Mouse (Mus musculus) cerebellum, adult 2 months (tissue): ENCODE data around the gene Zfp334.

Experiments
- CTCF ChIP-seq: fragments of 200-500 bp; IDR thresholded peaks from 2 replicates; pipeline ENCODE4 v1.5.1; 2011; ENCODE audit warnings: low read depth, mild to moderate bottlenecking, control low read depth, low read length, moderate library complexity, borderline replicate concordance; ENCODE audit not compliant: insufficient read depth
- POLR2A ChIP-seq: fragments of 200-500 bp; IDR thresholded peaks from 2 replicates; pipeline ENCODE4 v1.6.1; 2011; ENCODE audit warnings: low read length, control low read depth, borderline replicate concordance; ENCODE audit not compliant: insufficient read depth

DNA sequence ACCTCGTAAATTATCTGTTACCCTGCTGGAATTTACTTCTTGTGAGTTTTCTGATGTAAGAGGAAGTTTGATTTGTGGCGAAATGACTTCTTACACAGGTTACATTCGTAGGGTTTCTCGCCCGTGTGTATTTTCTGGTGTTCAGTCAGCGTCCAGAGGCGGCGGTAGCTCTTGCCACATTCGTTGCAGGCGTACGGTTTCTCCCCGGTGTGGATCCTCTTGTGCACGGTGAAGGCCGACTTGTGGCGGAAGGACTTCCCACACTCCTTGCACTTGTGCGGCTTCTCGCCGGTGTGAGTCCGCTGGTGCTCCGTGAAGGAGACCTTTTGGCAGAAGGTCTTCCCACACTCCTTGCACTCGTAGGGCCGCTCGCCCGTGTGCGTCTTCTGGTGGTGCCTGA, 8.0 kb downstream of the Zfp334 start:
- TF ChIP-seq CTCF = no peak
- no peak for TF ChIP-seq POLR2A
